Mouse (Mus musculus) MEL (cell line): ENCODE data around the gene Chpt1. TPM values are rescaled to one million over a fixed set of nuclear protein-coding genes. Genes with fewer than 3 reads are reported as not detected.
A peak's percentile ranks its signal among the peaks of the same experiment; 100 is the strongest.

Source experiments
- DNase-seq: peaks from one replicate; pipeline ENCODE4 v3.0.0; 2011; ENCODE audit warnings: low read depth, low spot score
- H3K27ac ChIP-seq: 2 replicates; pipeline ENCODE4 v1.5.1; 2012; ENCODE audit warnings: low read depth, mild to moderate bottlenecking, control low read depth, low read length, moderate library complexity; ENCODE audit not compliant: control insufficient read depth
- H3K27me3 ChIP-seq, 2 experiments: fragments of 150-350 bp in 1 of 2; sonication (generic) in 1 of 2; 2 replicates each; pipeline ENCODE4 v1.6.1; 2012; ENCODE audit warnings: low read length in 2 of 2, mild to moderate bottlenecking in 2 of 2, improper control_type of control experiment in 1 of 2, moderate library complexity in 1 of 2; ENCODE audit not compliant: insufficient read depth in 2 of 2, control insufficient read depth in 1 of 2
- H3K36me3 ChIP-seq, 2 experiments: 2 replicates each; pipeline ENCODE4 v1.6.1; 2012 to 2014; ENCODE audit warnings: low read length in 2 of 2, improper control_type of control experiment in 1 of 2, inconsistent platforms in 1 of 2, mild to moderate bottlenecking in 1 of 2; ENCODE audit not compliant: insufficient read depth in 2 of 2, control insufficient read depth in 1 of 2
- H3K4me1 ChIP-seq, 2 experiments: fragments of 150-350 bp in 1 of 2; sonication (generic) in 1 of 2; 2 replicates each; pipeline ENCODE4 v1.6.1; 2012; ENCODE audit warnings: low read length in 2 of 2, improper control_type of control experiment in 1 of 2, mild to moderate bottlenecking in 1 of 2; ENCODE audit not compliant: insufficient read depth in 2 of 2, control insufficient read depth in 1 of 2
- H3K4me3 ChIP-seq, 2 experiments: fragments of 150-350 bp in 1 of 2; sonication (generic) in 1 of 2; 2 replicates each; pipeline ENCODE4 v1.5.1; 2012; ENCODE audit warnings: low read depth in 2 of 2, low read length in 2 of 2, mild to moderate bottlenecking in 2 of 2, moderate library complexity in 2 of 2, control low read depth in 1 of 2, improper control_type of control experiment in 1 of 2; ENCODE audit not compliant: control insufficient read depth in 1 of 2, insufficient read depth in 1 of 2
- H3K79me2 ChIP-seq: 2 replicates; pipeline ENCODE4 v1.6.1; 2012; ENCODE audit warnings: mild to moderate bottlenecking, low read length, moderate library complexity; ENCODE audit not compliant: control insufficient read depth, poor library complexity, insufficient read depth
- H3K9ac ChIP-seq: 2 replicates; pipeline ENCODE4 v1.6.1; 2012; ENCODE audit warnings: low read depth, mild to moderate bottlenecking, control low read depth, low read length, moderate library complexity; ENCODE audit not compliant: control insufficient read depth, poor library complexity, severe bottlenecking
- H3K9me3 ChIP-seq: fragments of 150-350 bp; sonication (generic); replicated peaks from 2 replicates; pipeline ENCODE4 v1.6.1; 2012; ENCODE audit warnings: mild to moderate bottlenecking, low read length, improper control_type of control experiment, moderate library complexity; ENCODE audit not compliant: insufficient read depth
- CTCF ChIP-seq, 3 experiments: IDR thresholded peaks in 2 of 3; conservative IDR thresholded peaks in 1 of 3; 2 replicates each; pipeline ENCODE4 v1.5.1; 2011 to 2012; ENCODE audit warnings: low read length in 3 of 3, low read depth in 2 of 3, mild to moderate bottlenecking in 2 of 3, improper control_type of control experiment in 1 of 3, inconsistent platforms in 1 of 3, mixed read lengths in 1 of 3, moderate library complexity in 1 of 3; ENCODE audit not compliant: control insufficient read depth in 1 of 3, insufficient read depth in 1 of 3, poor library complexity in 1 of 3, severe bottlenecking in 1 of 3
- HCFC1 ChIP-seq: IDR thresholded peaks from 2 replicates; pipeline ENCODE4 v1.6.1; 2012; ENCODE audit warnings: low read depth, mild to moderate bottlenecking, inconsistent platforms, low read length, improper control_type of control experiment, moderate library complexity
- JUND ChIP-seq: IDR thresholded peaks from 2 replicates; pipeline ENCODE4 v1.6.1; 2011; ENCODE audit warnings: low read depth, mild to moderate bottlenecking, improper control_type of control experiment, low read length
- KAT2A ChIP-seq: conservative IDR thresholded peaks from 2 replicates; pipeline ENCODE4 v1.6.1; 2012; ENCODE audit warnings: low read depth, low read length, improper control_type of control experiment, inconsistent platforms
- MAZ ChIP-seq: IDR thresholded peaks from 2 replicates; pipeline ENCODE4 v1.6.1; 2012; ENCODE audit warnings: low read depth, mild to moderate bottlenecking, inconsistent platforms, low read length, improper control_type of control experiment
- MYB ChIP-seq: IDR thresholded peaks from 2 replicates; pipeline ENCODE4 v1.6.1; 2011; ENCODE audit warnings: mild to moderate bottlenecking, low read depth, low read length, improper control_type of control experiment
- POLR2AphosphoS5 ChIP-seq: IDR thresholded peaks from 2 replicates; pipeline ENCODE4 v1.6.1; 2012; ENCODE audit warnings: low read depth, borderline replicate concordance, mild to moderate bottlenecking, inconsistent platforms, low read length, moderate library complexity, mixed read lengths
- RCOR1 ChIP-seq: IDR thresholded peaks from 2 replicates; pipeline ENCODE4 v1.6.1; 2012; ENCODE audit warnings: low read depth, mild to moderate bottlenecking, inconsistent platforms, low read length, improper control_type of control experiment
- SMC3 ChIP-seq: IDR thresholded peaks from 2 replicates; pipeline ENCODE4 v1.6.1; 2011; ENCODE audit warnings: low read depth, low read length, improper control_type of control experiment
- TAL1 ChIP-seq: IDR thresholded peaks from 2 replicates; pipeline ENCODE4 v1.6.1; 2012; ENCODE audit warnings: mild to moderate bottlenecking, inconsistent platforms, low read length, moderate library complexity, mixed read lengths
- TCF12 ChIP-seq: IDR thresholded peaks from 2 replicates; pipeline ENCODE4 v1.6.1; 2014; ENCODE audit warnings: low read depth, mild to moderate bottlenecking, inconsistent platforms, low read length, improper control_type of control experiment, moderate library complexity
- USF1 ChIP-seq: IDR thresholded peaks from 2 replicates; pipeline ENCODE4 v1.6.1; 2014; ENCODE audit warnings: low read depth, mild to moderate bottlenecking, inconsistent platforms, low read length, improper control_type of control experiment, moderate library complexity
- ZC3H11A ChIP-seq: IDR thresholded peaks from 2 replicates; pipeline ENCODE4 v1.6.1; 2012; ENCODE audit warnings: low read depth, mild to moderate bottlenecking, inconsistent platforms, low read length, improper control_type of control experiment
- polyA plus RNA-seq, 2 experiments: library from polyadenylated mRNA; stranded (reverse) in 1 of 2; unstranded in 1 of 2; fragments of >175 nt in 1 of 2; fragments of >200 nt in 1 of 2; gene quantifications; 2 replicates each; pipeline versions ENCODE4 v1.2.1 to v1.2.4; 2012; ENCODE audit warnings: low replicate concordance in 2 of 2, low read depth in 1 of 2; ENCODE audit not compliant: insufficient read length in 2 of 2, insufficient read depth in 1 of 2, missing spikeins in 1 of 2
- total RNA-seq: library from RNA; depleted of rRNA; stranded (reverse); fragments of 300-350 nt; gene quantifications from 2 replicates; pipeline ENCODE4 v1.2.3, GENCODE M21; 2012

Gene Chpt1
- total and polyA plus RNA-seq, 3 experiments: 9.6 to 19.0 TPM; not detected in 1

GRCm38 (mm10) chr10:88513574-88514135, 9.8 kb upstream of the Chpt1 start:
- Histone ChIP-seq H3K79me2 (no peaks in the 10 kb centered on the region), H3K4me3 (no peak overlapping the region), H3K27me3 (no peaks in the 10 kb centered on the region), H3K4me1 (peaks cover 0 to 11% of the 10 kb centered on the region in 2 experiments; a peak in 3 of 4 replicates), H3K9ac (no peak overlapping the region), H3K9me3 (no peaks in the 10 kb centered on the region), H3K36me3 (peaks cover 0 to 10% of the 10 kb centered on the region in 2 experiments; a peak in 2 of 4 replicates), H3K27ac (no peak overlapping the region; the same call in 1 of the 2 replicates)
- TF ChIP-seq CTCF (IDR thresholded peaks at IDR 0.05 in 2 of 3, conservative IDR thresholded peaks at IDR 0.05 in 1 of 3; ENCODE audit: control insufficient read depth in 1 of 3, insufficient read depth in 1 of 3, low read depth in 2 of 3, low read length in 3 of 3, poor library complexity in 1 of 3, severe bottlenecking in 1 of 3) (peak in 2 of 3 experiments; percentile 17 to 29; a peak in 3 of 6 replicates), TCF12 (no peak)
- DNase-seq: peak; percentile 16

- H3K36me3 ChIP-seq: peaks cover 0 to 10% of the 10 kb centered on the region in 2 experiments; a peak in 2 of 4 replicates
- no peaks in the 10 kb centered on the region for H3K9me3 ChIP-seq
- H3K4me1 ChIP-seq: peaks cover 0 to 11% of the 10 kb centered on the region in 2 experiments; a peak in 3 of 4 replicates
- TF ChIP-seq HCFC1 (no peak), RCOR1 (no peak), ZC3H11A (no peak), MAZ (no peak), MYB (no peak), CTCF (IDR thresholded peaks at IDR 0.05 in 2 of 3, conservative IDR thresholded peaks at IDR 0.05 in 1 of 3; ENCODE audit: control insufficient read depth in 1 of 3, insufficient read depth in 1 of 3, low read depth in 2 of 3, low read length in 3 of 3, poor library complexity in 1 of 3, severe bottlenecking in 1 of 3) (no peak), JUND (no peak), USF1 (no peak), POLR2AphosphoS5 (no peak), SMC3 (no peak), TAL1 (no peak), KAT2A (no peak)
- no peak overlapping the region for H3K27ac ChIP-seq
- DNase-seq: no peak
- no peak overlapping the region for H3K4me3 ChIP-seq
- H3K79me2 ChIP-seq: no peaks in the 10 kb centered on the region
- no peaks in the 10 kb centered on the region for H3K27me3 ChIP-seq
- H3K9ac ChIP-seq: no peak overlapping the region
Observed at GRCm38 (mm10) chr10:88511355-88511754, 7.5 kb upstream of the Chpt1 start.
